Mouse (Mus musculus) cerebellum, postnatal 36 days (tissue): ENCODE data around the gene Pde10a.

ENCODE experiments used
- DNase-seq, 2 experiments: peaks; one replicate each; pipeline ENCODE4 v3.0.0; 2021 to 2022; ENCODE audit warnings: mixed read lengths in 2 of 2

The Pde10a gene

GRCm38 (mm10) chr17:9035561-9036348 lies 510.6 kb downstream of the Pde10a start:
- no peak for DNase-seq
